Mouse (Mus musculus) kidney, postnatal 14 days (tissue): ENCODE results near the gene Gng7.
A peak's percentile ranks its signal among the peaks of the same experiment; 100 is the strongest.

ENCODE experiments used
- DNase-seq: peaks from one replicate; pipeline ENCODE4 v3.0.0; 2022; ENCODE audit warnings: mixed read lengths

Gene Gng7

GRCm38 (mm10) chr10:81025047-81025621 is 10.4 kb upstream of the Gng7 start:
- no peak for DNase-seq

- DNase-seq: no peak
These were observed 9.7 kb upstream of the Gng7 start for GRCm38 (mm10) chr10:81024346-81024937.

GRCm38 (mm10) chr10:81022744-81023143 is 8.0 kb upstream of the Gng7 start:
- no peak for DNase-seq

GRCm38 (mm10) chr10:81021547-81022110 is 6.9 kb upstream of the Gng7 start:
- DNase-seq: no peak

- no peak for DNase-seq
These were observed 5.5 kb upstream of the Gng7 start for GRCm38 (mm10) chr10:81020207-81020606.

GRCm38 (mm10) chr10:81019687-81020086 is 4.9 kb upstream of the Gng7 start:
- no peak for DNase-seq

- peak; percentile 25 for DNase-seq
These were observed 3.6 kb upstream of the Gng7 start for GRCm38 (mm10) chr10:81018326-81018725.

- DNase-seq: peak; percentile 66
These were observed 1.9 kb upstream of the Gng7 start for GRCm38 (mm10) chr10:81016645-81017044.

- no peak for DNase-seq
These were observed 921 bp upstream of the Gng7 start for GRCm38 (mm10) chr10:81015666-81016065.

GRCm38 (mm10) chr10:81010851-81011250 is 3.9 kb downstream of the Gng7 start:
- DNase-seq: no peak

- no peak for DNase-seq
These were observed 7.5 kb downstream of the Gng7 start for GRCm38 (mm10) chr10:81007240-81007639.

- DNase-seq: no peak
These were observed 8.6 kb downstream of the Gng7 start for GRCm38 (mm10) chr10:81006005-81006677.

- DNase-seq: no peak
These were observed 13.6 kb downstream of the Gng7 start for GRCm38 (mm10) chr10:81001161-81001560.

GRCm38 (mm10) chr10:81000197-81001062 is 14.3 kb downstream of the Gng7 start:
- DNase-seq: no peak

- DNase-seq: peak; percentile 87
These were observed 15.2 kb downstream of the Gng7 start for GRCm38 (mm10) chr10:80999362-81000196.

- peak; percentile 65 for DNase-seq
These were observed 16.0 kb downstream of the Gng7 start for GRCm38 (mm10) chr10:80998778-80999177.

GRCm38 (mm10) chr10:80998021-80998420 is 16.7 kb downstream of the Gng7 start:
- no peak for DNase-seq

GRCm38 (mm10) chr10:80997332-80997731 is 17.4 kb downstream of the Gng7 start:
- DNase-seq: no peak

- DNase-seq: no peak
These were observed 18.2 kb downstream of the Gng7 start for GRCm38 (mm10) chr10:80996501-80996900.

- DNase-seq: peak; percentile 82
These were observed 19.6 kb downstream of the Gng7 start for GRCm38 (mm10) chr10:80995091-80995632.

- no peak for DNase-seq
These were observed 20.1 kb downstream of the Gng7 start for GRCm38 (mm10) chr10:80994621-80995020.

GRCm38 (mm10) chr10:80993276-80993675 is 21.5 kb downstream of the Gng7 start:
- DNase-seq: no peak
